In genomic region chr10:118960076-118960475, GRCm38 (mm10) we compare ENCODE assay signal across 17 mouse cellular contexts.
"Had no signal": no experiment of that assay in that cellular context is flagged by ENCODE, and none has a peak within 500 bp of the region (broad histone marks: within the 10 kb centered on the region; RNA-seq: fewer than 3 reads in every experiment).

No protein-coding gene starts in this region.

- H3K4me3 ChIP-seq: kidney, embryonic 15.5 days; left cerebral cortex, adult 2 months; limb, embryonic 13.5 days; liver, embryonic 12.5 days; liver, embryonic 15.5 days; lung, embryonic 15.5 days had no signal

- H3K27ac ChIP-seq: kidney, embryonic 15.5 days; left cerebral cortex, adult 2 months; limb, embryonic 13.5 days; liver, embryonic 12.5 days; liver, embryonic 15.5 days; lung, embryonic 15.5 days had no signal

- H3K9me3 ChIP-seq: kidney, embryonic 15.5 days; limb, embryonic 13.5 days; liver, embryonic 12.5 days; liver, embryonic 15.5 days; lung, embryonic 15.5 days had no signal

- ATAC-seq: liver, embryonic 12.5 days had no signal

- H3K4me2 ChIP-seq: kidney, embryonic 15.5 days; limb, embryonic 13.5 days; liver, embryonic 12.5 days; liver, embryonic 15.5 days; lung, embryonic 15.5 days; midbrain, embryonic 11.5 days had no signal

- H3K4me1 ChIP-seq: kidney, embryonic 15.5 days; limb, embryonic 13.5 days; liver, embryonic 12.5 days; liver, embryonic 15.5 days; lung, embryonic 15.5 days had no signal

- H3K36me3 ChIP-seq: kidney, embryonic 15.5 days; limb, embryonic 13.5 days; liver, embryonic 12.5 days; liver, embryonic 15.5 days; lung, embryonic 15.5 days had no signal

- H3K27me3 ChIP-seq: kidney, embryonic 15.5 days; liver, embryonic 12.5 days; liver, embryonic 15.5 days; lung, embryonic 15.5 days had no signal

- DNase-seq: kidney, postnatal 10 days; kidney, postnatal 36 days; layer of hippocampus, postnatal 36 days; liver; lung, adult 18-20 months; lung, postnatal 10 days; lung, postnatal 36 days; midbrain, embryonic 14.5 days; thymus, adult 18-20 months; thymus, postnatal 36 days had no signal

- H3K9ac ChIP-seq: kidney, embryonic 15.5 days; limb, embryonic 13.5 days; liver, embryonic 12.5 days; liver, embryonic 15.5 days; lung, embryonic 15.5 days had no signal
